Mouse (Mus musculus) embryonic fibroblast, embryonic 13.5 days (primary cell): Measurements from ENCODE around the gene Cage1. TPM values are rescaled to one million over a fixed set of nuclear protein-coding genes. Genes with fewer than 3 reads are reported as not detected.
A peak's percentile ranks its signal among the peaks of the same experiment; 100 is the strongest.

Experiments
- H3K27ac ChIP-seq: 2 replicates; pipeline ENCODE4 v1.5.1; 2012; ENCODE audit warnings: low read length, control low read depth, inconsistent platforms; ENCODE audit not compliant: insufficient read depth
- H3K4me1 ChIP-seq: 2 replicates; pipeline ENCODE4 v1.6.1; 2011; ENCODE audit warnings: low read length; ENCODE audit not compliant: control insufficient read depth, insufficient read depth
- H3K4me3 ChIP-seq: 2 replicates; pipeline ENCODE4 v1.5.1; 2011; ENCODE audit warnings: mild to moderate bottlenecking, control low read depth, low read length; ENCODE audit not compliant: insufficient read depth
- CTCF ChIP-seq: IDR thresholded peaks from 2 replicates; pipeline ENCODE4 v1.5.1; 2011; ENCODE audit warnings: mild to moderate bottlenecking, control low read depth, low read length, moderate library complexity, borderline replicate concordance; ENCODE audit not compliant: insufficient read depth
- POLR2A ChIP-seq: IDR thresholded peaks from 2 replicates; pipeline ENCODE4 v1.6.1; 2011; ENCODE audit warnings: low read depth, mild to moderate bottlenecking, control low read depth, low read length, moderate library complexity
- polyA plus RNA-seq: library from polyadenylated mRNA; stranded (reverse); fragments of >200 nt; gene quantifications from 2 replicates; pipeline ENCODE4 v1.2.4, GENCODE M21; 2011; ENCODE audit warnings: low read depth; ENCODE audit not compliant: missing spikeins, insufficient read length

Cage1 gene
- polyA plus RNA-seq, 1 experiment = 1.4 TPM

DNA sequence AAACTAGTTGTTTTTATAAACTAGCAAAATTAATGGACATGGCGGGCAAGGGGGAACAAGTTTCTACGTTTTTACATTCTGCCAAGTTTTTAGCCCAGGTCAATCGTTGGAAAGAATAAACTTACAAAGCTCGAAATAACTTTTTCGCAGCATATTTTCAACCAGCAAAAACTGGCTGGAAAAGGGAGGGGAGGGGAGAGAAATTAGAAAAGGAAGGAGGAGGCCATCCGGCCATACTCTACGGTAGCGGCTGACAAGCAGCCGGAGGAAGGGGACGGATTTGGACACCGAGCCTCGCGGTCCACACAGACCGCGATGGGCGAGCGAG is 43.5 kb downstream of the Cage1 start:
- Histone ChIP-seq H3K27ac (peak overlapping the region; percentile 77), H3K4me3 (peak overlapping the region; percentile 90), H3K4me1 (no peaks in the 10 kb centered on the region)
- TF ChIP-seq POLR2A (0 out of 2 replicates have a peak, but pooled peaks have one; percentile 16), CTCF (no peak)

DNA sequence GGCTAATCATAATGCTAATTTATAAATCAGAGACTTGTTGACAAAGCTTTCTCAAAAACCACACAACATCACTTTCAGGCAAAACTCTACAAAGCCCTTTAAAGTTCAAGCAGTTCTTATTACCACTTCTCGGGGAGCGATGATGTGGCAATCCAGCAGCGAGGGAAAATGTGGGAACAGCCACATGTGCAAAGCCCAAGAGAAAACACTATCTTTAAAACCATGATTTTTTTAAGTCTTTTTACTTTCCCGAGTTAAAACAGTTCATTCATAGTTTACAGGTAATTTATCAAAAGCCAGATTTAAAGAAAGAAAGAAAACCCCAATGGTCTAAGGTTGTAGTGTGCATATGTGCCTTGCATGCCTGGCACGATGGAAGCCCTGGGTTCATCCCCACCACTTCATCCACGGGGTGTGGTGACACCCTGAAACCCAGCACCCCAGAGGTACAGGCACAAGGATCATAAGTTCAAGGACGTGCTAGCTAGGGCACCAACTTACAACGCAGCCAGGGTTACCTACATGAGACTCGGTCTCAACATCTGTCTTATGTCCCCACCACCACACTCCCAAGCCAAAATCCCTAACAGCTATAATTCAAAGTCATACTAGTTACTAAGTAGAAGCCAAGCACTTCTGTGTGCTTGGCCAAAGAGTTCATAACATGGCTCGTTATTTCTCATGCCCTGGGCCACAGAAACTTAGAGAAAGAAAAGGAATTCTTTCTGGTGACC is 44.1 kb downstream of the Cage1 start:
- TF ChIP-seq CTCF (no peak), POLR2A (no peak)
- peak overlapping the region; percentile 77 for H3K27ac ChIP-seq
- peak overlapping the region; percentile 90 for H3K4me3 ChIP-seq
- H3K4me1 ChIP-seq = no peaks in the 10 kb centered on the region

DNA sequence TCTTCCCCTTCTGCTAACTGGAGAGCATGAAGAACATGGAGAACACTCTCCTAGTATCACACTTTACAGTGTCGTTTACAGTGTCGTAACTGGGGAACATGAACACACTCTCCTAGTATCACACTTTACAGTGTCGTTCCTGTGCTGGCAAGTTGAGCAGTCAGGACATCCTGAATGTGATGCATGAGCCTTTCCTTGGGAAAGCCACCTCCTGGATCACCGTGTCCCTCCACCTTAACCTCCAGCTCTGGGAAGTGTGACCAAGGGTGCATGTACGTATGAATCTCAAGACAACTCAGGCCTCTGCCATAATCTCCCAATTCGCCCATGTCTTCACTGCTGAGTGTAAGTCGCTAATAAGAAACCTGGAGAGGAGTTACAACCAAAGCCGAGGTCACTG is 47.2 kb downstream of the Cage1 start:
- H3K4me3 ChIP-seq = no peak overlapping the region
- no peak overlapping the region for H3K27ac ChIP-seq
- H3K4me1 ChIP-seq = no peaks in the 10 kb centered on the region
- TF ChIP-seq POLR2A (no peak), CTCF (no peak)

DNA sequence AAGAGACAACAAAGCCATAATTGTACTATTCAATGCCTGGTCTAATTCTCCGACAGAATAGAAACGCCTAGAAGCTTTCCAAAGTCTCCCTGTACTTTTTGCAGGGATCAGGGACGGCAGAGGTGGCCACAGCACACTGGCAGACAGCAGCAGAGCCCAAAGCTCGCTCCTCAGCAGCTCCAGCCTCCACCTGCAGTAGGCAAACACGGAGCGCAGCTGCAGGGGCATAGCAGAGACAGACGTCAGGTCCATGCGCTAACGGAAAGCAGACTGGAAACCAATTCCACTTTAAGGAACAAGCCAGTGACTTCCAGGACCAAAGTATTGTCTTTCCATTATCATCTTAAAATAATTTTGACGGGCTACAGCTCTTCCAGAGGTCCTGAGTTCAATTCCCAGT is 50.7 kb downstream of the Cage1 start:
- TF ChIP-seq POLR2A = no peak
- no peak for TF ChIP-seq CTCF
- Histone ChIP-seq H3K4me3 (no peak overlapping the region), H3K4me1 (no peaks in the 10 kb centered on the region), H3K27ac (no peak overlapping the region)

DNA sequence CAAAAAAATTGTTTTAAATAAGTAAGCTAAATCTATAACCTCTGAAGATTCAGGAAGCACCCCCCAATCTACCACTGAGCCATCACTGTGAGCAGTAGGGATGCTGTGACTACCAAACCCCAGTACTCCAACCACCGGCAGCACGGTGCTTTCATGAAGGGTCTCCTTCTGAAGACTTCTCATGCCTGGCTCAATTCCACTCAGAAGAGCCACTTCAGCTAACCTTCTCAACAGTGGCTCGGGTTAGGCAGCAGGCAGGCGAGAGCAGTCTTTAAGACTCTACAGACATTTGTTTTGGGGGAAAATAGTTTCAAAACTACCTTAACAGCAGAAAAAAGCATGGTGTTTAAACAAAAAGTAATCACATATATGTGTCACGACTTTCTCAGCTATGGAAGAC is 55.8 kb downstream of the Cage1 start:
- Histone ChIP-seq H3K4me1 (no peaks in the 10 kb centered on the region), H3K4me3 (no peak overlapping the region)
- no peak for TF ChIP-seq POLR2A
- TF ChIP-seq CTCF = no peak

DNA sequence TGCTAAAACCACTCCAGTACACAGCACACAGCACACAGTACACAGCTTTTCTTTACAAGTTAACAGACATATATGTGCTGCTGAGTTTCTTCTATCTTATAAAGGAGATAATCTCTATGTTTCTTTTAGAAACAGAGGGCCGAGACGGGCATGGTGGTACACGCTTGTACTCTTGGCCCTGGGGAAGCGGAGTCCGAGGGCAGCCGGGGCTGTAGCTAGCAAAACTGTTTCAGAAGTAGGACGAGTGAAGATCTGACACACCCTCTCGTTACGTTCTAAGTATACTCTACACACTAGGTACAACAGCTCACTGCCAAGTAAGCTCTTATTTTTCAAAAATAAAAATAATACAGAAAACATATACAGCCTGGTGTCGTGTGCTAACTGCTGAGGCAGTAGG is 56.5 kb downstream of the Cage1 start:
- Histone ChIP-seq H3K4me3 (no peak overlapping the region), H3K4me1 (no peaks in the 10 kb centered on the region), H3K27ac (no peak overlapping the region)
- TF ChIP-seq POLR2A (no peak), CTCF (no peak)

More for the DNA sequence above, 55.8 kb downstream of the Cage1 start:
- H3K27ac ChIP-seq = no peak overlapping the region

DNA sequence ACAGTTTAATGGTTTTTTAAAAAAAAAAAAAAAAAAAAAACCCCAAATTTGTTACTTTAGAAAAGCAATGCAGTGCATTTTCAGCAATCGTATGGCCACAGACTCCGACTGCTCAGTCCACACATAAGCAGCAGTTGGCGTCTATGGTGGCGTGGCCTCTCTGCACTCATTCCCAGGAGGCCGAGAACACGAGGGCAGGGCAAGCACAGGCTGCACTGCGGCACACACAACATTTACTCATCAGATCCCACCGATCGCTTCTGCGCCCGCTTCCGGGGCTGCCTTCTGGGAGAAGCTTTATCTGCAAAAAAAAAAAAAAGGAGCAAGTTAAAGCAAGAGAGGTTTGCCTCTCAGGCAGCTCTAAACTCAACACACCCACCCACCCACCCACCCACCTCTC is 57.4 kb downstream of the Cage1 start:
- no peaks in the 10 kb centered on the region for H3K4me1 ChIP-seq
- no peak overlapping the region for H3K27ac ChIP-seq
- no peak overlapping the region for H3K4me3 ChIP-seq
- no peak for TF ChIP-seq CTCF
- TF ChIP-seq POLR2A = no peak

DNA sequence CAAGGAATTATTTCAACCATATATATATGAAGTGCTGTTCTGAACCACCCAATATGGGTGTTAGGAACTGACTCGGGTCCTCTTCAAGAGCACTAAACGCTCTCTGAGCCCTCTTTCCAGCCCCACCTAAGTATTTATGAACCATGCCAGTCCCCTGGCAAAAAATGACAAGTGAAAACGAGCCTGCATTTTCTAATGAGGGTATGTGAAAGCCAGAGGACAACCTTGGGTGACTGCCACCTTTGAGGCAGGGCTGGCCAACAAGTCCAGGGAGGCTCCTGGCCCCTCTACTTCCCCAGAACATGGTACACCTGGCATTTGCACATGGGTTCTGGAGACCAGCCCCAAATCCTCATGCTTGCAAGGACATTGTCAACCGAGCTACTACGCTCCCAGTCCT is 62.1 kb downstream of the Cage1 start:
- Histone ChIP-seq H3K27ac (no peak overlapping the region), H3K4me1 (no peaks in the 10 kb centered on the region), H3K4me3 (no peak overlapping the region)
- TF ChIP-seq CTCF = no peak
- no peak for TF ChIP-seq POLR2A

DNA sequence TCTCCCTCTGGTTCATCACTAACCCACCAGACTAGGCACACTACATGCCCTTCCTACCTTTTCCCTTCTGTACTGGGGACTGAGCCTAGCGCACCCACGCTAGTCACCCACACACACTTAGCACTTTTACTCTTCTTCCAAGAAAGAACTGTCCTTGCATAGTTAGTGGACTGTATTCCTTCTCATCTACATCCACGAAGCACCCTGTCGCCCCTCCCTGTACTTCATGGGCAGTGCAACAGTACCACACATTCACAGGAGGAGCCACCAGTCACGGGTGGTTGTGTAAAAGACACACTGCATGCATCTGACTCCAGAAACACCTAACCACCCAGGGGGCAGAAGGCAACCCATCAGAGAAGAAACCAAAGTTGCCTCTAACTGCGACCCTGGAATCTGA is 62.8 kb downstream of the Cage1 start:
- no peaks in the 10 kb centered on the region for H3K4me1 ChIP-seq
- H3K4me3 ChIP-seq = no peak overlapping the region
- TF ChIP-seq POLR2A = 0 out of 2 replicates have a peak, but pooled peaks have one; percentile 17
- TF ChIP-seq CTCF = no peak
- H3K27ac ChIP-seq = no peak overlapping the region

DNA sequence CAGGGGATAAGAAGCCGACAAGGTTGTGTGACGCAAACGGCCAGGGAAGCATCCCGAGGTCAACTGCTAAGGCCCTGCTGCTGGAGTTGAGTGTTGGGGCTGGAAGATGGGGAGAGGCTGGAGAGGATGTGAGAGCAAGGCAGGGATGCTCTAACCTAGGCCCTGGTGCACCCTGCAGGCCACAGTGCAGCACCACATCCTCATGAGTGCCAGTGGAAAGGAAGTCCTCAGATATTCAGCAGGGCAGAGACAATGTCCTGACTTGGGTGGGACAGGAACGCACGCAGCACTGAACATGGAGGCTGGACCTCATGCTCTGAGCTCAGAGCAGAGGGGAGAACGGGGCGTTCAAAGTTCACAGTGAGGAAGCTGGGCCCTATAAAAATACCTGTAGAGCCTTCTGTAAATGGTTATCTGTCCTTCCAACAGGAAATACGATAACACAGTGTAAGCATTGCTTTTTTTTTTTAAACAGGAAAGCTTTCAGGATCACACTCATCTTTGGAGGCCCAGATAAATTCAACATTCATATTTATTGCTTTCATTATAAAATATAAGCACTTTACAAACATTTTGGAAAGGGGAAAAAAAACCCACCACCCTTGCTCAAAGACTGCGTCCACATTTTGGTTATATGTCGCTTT is 65.9 kb downstream of the Cage1 start:
- no peaks in the 10 kb centered on the region for H3K4me1 ChIP-seq
- H3K4me3 ChIP-seq = no peak overlapping the region
- no peak for TF ChIP-seq POLR2A
- peak; percentile 54; the same call in 1 of the 2 replicates for TF ChIP-seq CTCF
- H3K27ac ChIP-seq = no peak overlapping the region
